In genomic region chr9:62838146-62838505, GRCm38 (mm10) we compare ENCODE assay signal across 8 mouse cellular contexts. TPM values are rescaled to one million over a fixed set of nuclear protein-coding genes. Genes with fewer than 3 reads are reported as not detected.
DNase-seq lines count a peak whose midpoint lies in the region; ATAC-seq and TF ChIP-seq lines count a peak whose summit lies in the region.

No protein-coding gene starts in this region.

- H3K27ac ChIP-seq in kidney, adult 2 months (ENCODE audit: insufficient read depth, low read depth, low read length) = 0 out of 2 replicates have a peak overlapping the region, but pooled peaks have one; percentile 5
- H3K27ac ChIP-seq in bone marrow, adult 2 months (ENCODE audit: control insufficient read depth, insufficient read depth, low read depth, low read length, poor library complexity) = no peak overlapping the region
- peak overlapping the region; percentile 26 for H3K27ac ChIP-seq in hindbrain, embryonic 12.5 days
- H3K27ac ChIP-seq in midbrain, embryonic 13.5 days = peak overlapping the region; percentile 35

- no peaks in the 10 kb centered on the region for H3K9me3 ChIP-seq in hindbrain, embryonic 12.5 days (replicated peaks)
- no peaks in the 10 kb centered on the region for H3K9me3 ChIP-seq in midbrain, embryonic 13.5 days

- no peak for DNase-seq in kidney, adult 2 months
- no peak for DNase-seq in kidney, postnatal 10 days
- no peak for DNase-seq in ovary, postnatal 10 days (ENCODE audit: low spot score)
- no peak for DNase-seq in urinary bladder, postnatal 10 days (ENCODE audit: low spot score)
- DNase-seq in left cerebral cortex, adult 11 months (ENCODE audit: low spot score) = no peak

- peak overlapping the region; percentile 60; the same call in 1 of the 2 replicates for H3K4me3 ChIP-seq in kidney, adult 2 months (ENCODE audit: insufficient read depth, low read depth, low read length)
- peak overlapping the region; percentile 69 for H3K4me3 ChIP-seq in bone marrow, adult 2 months (replicated peaks; ENCODE audit: control insufficient read depth, low read depth, low read length)
- H3K4me3 ChIP-seq in hindbrain, embryonic 12.5 days = peak overlapping the region; percentile 62
- H3K4me3 ChIP-seq in midbrain, embryonic 13.5 days (replicated peaks) = peak overlapping the region; percentile 66

- 0 out of 2 replicates have a peak, but pooled peaks have one; percentile 23 for ATAC-seq in hindbrain, embryonic 12.5 days (ENCODE audit: low FRiP score)
- ATAC-seq in midbrain, embryonic 13.5 days = 0 out of 2 replicates have a peak, but pooled peaks have one; percentile 3

- no peaks in the 10 kb centered on the region for H3K27me3 ChIP-seq in kidney, adult 2 months (replicated peaks; ENCODE audit: control insufficient read depth, insufficient read depth, low read length)
- no peaks in the 10 kb centered on the region for H3K27me3 ChIP-seq in hindbrain, embryonic 12.5 days
- 0 out of 2 replicates have a peak, but pooled peaks cover 4% of the 10 kb centered on the region for H3K27me3 ChIP-seq in midbrain, embryonic 13.5 days

- peaks cover 4% of the 10 kb centered on the region; the same call in 1 of the 2 replicates for H3K4me1 ChIP-seq in kidney, adult 2 months (ENCODE audit: control insufficient read depth, insufficient read depth, low read length)
- H3K4me1 ChIP-seq in bone marrow, adult 2 months (ENCODE audit: control insufficient read depth, insufficient read depth, low read length) = no peaks in the 10 kb centered on the region; the same call in 1 of the 2 replicates
- H3K4me1 ChIP-seq in hindbrain, embryonic 12.5 days = peaks cover 20% of the 10 kb centered on the region
- peaks cover 15% of the 10 kb centered on the region for H3K4me1 ChIP-seq in midbrain, embryonic 13.5 days (replicated peaks)

- no peaks in the 10 kb centered on the region for H3K36me3 ChIP-seq in kidney, adult 2 months (ENCODE audit: control insufficient read depth, insufficient read depth, low read length)
- H3K36me3 ChIP-seq in hindbrain, embryonic 12.5 days = no peaks in the 10 kb centered on the region
- H3K36me3 ChIP-seq in midbrain, embryonic 13.5 days = no peaks in the 10 kb centered on the region

- H3K9ac ChIP-seq in hindbrain, embryonic 12.5 days = no peak overlapping the region
- H3K9ac ChIP-seq in midbrain, embryonic 13.5 days (replicated peaks) = peak overlapping the region; percentile 89; the same call in 1 of the 2 replicates

- TF ChIP-seq POLR2A in kidney, adult 2 months (IDR thresholded peaks at IDR 0.05; ENCODE audit: low read depth, low read length) = no peak
- no peak for TF ChIP-seq POLR2A in bone marrow, adult 2 months (IDR thresholded peaks at IDR 0.05; ENCODE audit: borderline replicate concordance, control insufficient read depth, low read depth, low read length)

- TF ChIP-seq CTCF in kidney, adult 2 months (conservative IDR thresholded peaks at IDR 0.05; ENCODE audit: insufficient read depth, insufficient read length, low read depth, low read length) = no peak
- no peak for TF ChIP-seq CTCF in bone marrow, adult 2 months (IDR thresholded peaks at IDR 0.05; ENCODE audit: control insufficient read depth, insufficient read depth, low read length)

- 13% methylated on average over 8 of the region's 8 CpGs for WGBS in kidney, adult 2 months
- WGBS in bone marrow, adult 2 months = 1% methylated on average over 8 of the region's 8 CpGs
- WGBS in hindbrain, embryonic 12.5 days = 26% methylated on average over 8 of the region's 8 CpGs
- WGBS in midbrain, embryonic 13.5 days = 17% methylated on average over 8 of the region's 8 CpGs

- H3K4me2 ChIP-seq in hindbrain, embryonic 12.5 days (replicated peaks) = peak overlapping the region; percentile 88
- H3K4me2 ChIP-seq in midbrain, embryonic 13.5 days (replicated peaks) = peak overlapping the region; percentile 85

RNA-seq across cellular contexts. Expression of gene Cln6, which starts 0.5 kb away (rescaled TPM):
- 94.0 and 101 TPM in 2 replicates for polyA plus RNA-seq in kidney, adult 2 months (2012; rRNA removed)
- 31.7 and 33.3 TPM in 2 replicates for polyA plus RNA-seq in bone marrow, adult 2 months (2011; ENCODE audit: insufficient read depth, insufficient read length, low replicate concordance, missing spikeins)
- polyA plus RNA-seq in hindbrain, embryonic 12.5 days (2016; fragmentation: Nextera tagmentation; extraction: Ambion mirVana) = 8.6 and 8.8 TPM in 2 replicates
- polyA plus RNA-seq in midbrain, embryonic 13.5 days (2015; fragmentation: Nextera tagmentation; extraction: Ambion mirVana) = 4.6 and 5.7 TPM in 2 replicates

RNA-seq across cellular contexts. Expression of gene Calml4, which starts 19.8 kb away (rescaled TPM):
- polyA plus RNA-seq in kidney, adult 2 months (2012; rRNA removed) = 224 and 296 TPM in 2 replicates
- 3.6 and 12.6 TPM in 2 replicates for polyA plus RNA-seq in bone marrow, adult 2 months (2011; ENCODE audit: insufficient read depth, insufficient read length, low replicate concordance, missing spikeins)
- polyA plus RNA-seq in hindbrain, embryonic 12.5 days (2016; fragmentation: Nextera tagmentation; extraction: Ambion mirVana) = 11.8 and 12.5 TPM in 2 replicates
- polyA plus RNA-seq in midbrain, embryonic 13.5 days (2015; fragmentation: Nextera tagmentation; extraction: Ambion mirVana) = 4.7 and 9.8 TPM in 2 replicates

RNA-seq across cellular contexts. Expression of gene Fem1b, which starts 26.4 kb away (rescaled TPM):
- polyA plus RNA-seq in kidney, adult 2 months (2012; rRNA removed) = 8.3 and 8.6 TPM in 2 replicates
- 10.1 and 20.0 TPM in 2 replicates for polyA plus RNA-seq in bone marrow, adult 2 months (2011; ENCODE audit: insufficient read depth, insufficient read length, low replicate concordance, missing spikeins)
- polyA plus RNA-seq in hindbrain, embryonic 12.5 days (2016; fragmentation: Nextera tagmentation; extraction: Ambion mirVana) = 55.7 and 60.4 TPM in 2 replicates
- 56.2 and 58.1 TPM in 2 replicates for polyA plus RNA-seq in midbrain, embryonic 13.5 days (2015; fragmentation: Nextera tagmentation; extraction: Ambion mirVana)

Comparison
In these comparisons a context has a peak if more than half of its experiments do, and no peak if none do; other contexts are left out.
1. RNA of gene Calml4, which starts 19.8 kb away (polyA plus RNA-seq): 224 to 296 TPM in kidney, adult 2 months; 3.6 to 12.6 TPM in bone marrow, adult 2 months, 11.8 to 12.5 TPM in hindbrain, embryonic 12.5 days and 4.7 to 9.8 TPM in midbrain, embryonic 13.5 days; every median in the first group is over 10 times any median in the second.
2. Peak in every context shown above with its lines, with median percentiles within 50 percentile points of each other: H3K4me3 ChIP-seq.